Mouse (Mus musculus) heart, embryonic 14.5 days (tissue): ENCODE data around the gene Ptgs1. TPM values are rescaled to one million over a fixed set of nuclear protein-coding genes. Genes with fewer than 3 reads are reported as not detected.

Source experiments
- ATAC-seq: fragments of 200-750 bp; cut with Nextera tagmentation; 2 replicates; pipeline ENCODE4 v1.8.0; 2017; ENCODE audit warnings: low read depth, moderate TSS enrichment; ENCODE audit not compliant: insufficient number of reproducible peaks, insufficient read depth, low FRiP score
- H3K27ac ChIP-seq, 2 experiments: fragments of 200-500 bp in 1 of 2; fragments of 300-500 bp in 1 of 2; sonication (generic) in 1 of 2; replicated peaks in 1 of 2; 2 replicates each; pipeline ENCODE4 v1.5.1; 2012 to 2014; ENCODE audit warnings: low read depth in 2 of 2, low read length in 2 of 2, control low read depth in 1 of 2, mild to moderate bottlenecking in 1 of 2, mixed read lengths in 1 of 2; ENCODE audit not compliant: control insufficient read depth in 1 of 2, insufficient read depth in 1 of 2
- H3K27me3 ChIP-seq: fragments of 300-500 bp; sonication (generic); 2 replicates; pipeline ENCODE4 v1.6.1; 2014; ENCODE audit warnings: mild to moderate bottlenecking, low read length, control low read depth; ENCODE audit not compliant: control insufficient read depth, insufficient read depth
- H3K36me3 ChIP-seq: fragments of 300-500 bp; sonication (generic); 2 replicates; pipeline ENCODE4 v1.6.1; 2014; ENCODE audit warnings: mild to moderate bottlenecking, control low read depth, low read length, mixed read lengths; ENCODE audit not compliant: control insufficient read depth, insufficient read depth
- H3K4me1 ChIP-seq, 2 experiments: fragments of 200-500 bp in 1 of 2; fragments of 300-500 bp in 1 of 2; sonication (generic) in 1 of 2; 2 replicates each; pipeline ENCODE4 v1.6.1; 2012 to 2014; ENCODE audit warnings: low read length in 2 of 2, control low read depth in 1 of 2, mixed read lengths in 1 of 2; ENCODE audit not compliant: control insufficient read depth in 2 of 2, insufficient read depth in 2 of 2
- H3K4me2 ChIP-seq: fragments of 300-500 bp; sonication (generic); 2 replicates; pipeline ENCODE4 v1.6.1; 2014; ENCODE audit warnings: mild to moderate bottlenecking, low read length
- H3K4me3 ChIP-seq, 2 experiments: fragments of 200-500 bp in 1 of 2; fragments of 300-500 bp in 1 of 2; sonication (generic) in 1 of 2; 2 replicates each; pipeline ENCODE4 v1.5.1; 2012 to 2014; ENCODE audit warnings: low read length in 2 of 2, mild to moderate bottlenecking in 2 of 2, control low read depth in 1 of 2, low read depth in 1 of 2, moderate library complexity in 1 of 2; ENCODE audit not compliant: control insufficient read depth in 1 of 2, insufficient read depth in 1 of 2
- H3K9ac ChIP-seq: fragments of 300-500 bp; sonication (generic); 2 replicates; pipeline ENCODE4 v1.6.1; 2014; ENCODE audit warnings: mild to moderate bottlenecking, low read length
- H3K9me3 ChIP-seq: fragments of 300-500 bp; sonication (generic); 2 replicates; pipeline ENCODE4 v1.6.1; 2016; ENCODE audit warnings: low read length, control low read depth; ENCODE audit not compliant: control insufficient read depth
- WGBS: fragments of 180-500 bp; shearing (Covaris S2); extraction: QIAGEN DNeasy Blood & Tissue Kit; methylation state at CpG from one replicate; pipeline ENCODE4 v1.1.7; 2014; 5-methylcytosine and 5-hydroxymethylcytosine counted together
- polyA plus RNA-seq: library from polyadenylated mRNA; unstranded; fragments of >200 nt; fragmentation: Nextera tagmentation; extraction: Ambion mirVana; gene quantifications from 2 replicates; pipeline ENCODE4 v1.2.1, GENCODE M21; 2014

The Ptgs1 gene
- polyA plus RNA-seq, 1 experiment from 2014 or later = 31.0 TPM

GRCm38 (mm10) chr2:36197021-36197420 lies 33.2 kb upstream of the Ptgs1 start:
- Histone ChIP-seq H3K27ac (no peak overlapping the region), H3K27me3 (peaks cover 12% of the 10 kb centered on the region), H3K4me3 (no peak overlapping the region), H3K4me1 (peaks cover 14 to 20% of the 10 kb centered on the region in 2 experiments), H3K9me3 (no peaks in the 10 kb centered on the region), H3K9ac (no peak overlapping the region), H3K36me3 (no peaks in the 10 kb centered on the region), H3K4me2 (no peak overlapping the region)
- WGBS = 45% methylated on average over 3 of the region's 3 CpGs
- no peak for ATAC-seq

- H3K9ac ChIP-seq = peak overlapping the region; percentile 58
- WGBS = 11% methylated on average over 20 of the region's 20 CpGs
- ATAC-seq = peak; percentile 77
- H3K9me3 ChIP-seq = no peaks in the 10 kb centered on the region
- H3K4me1 ChIP-seq = peaks cover 25 to 30% of the 10 kb centered on the region in 2 experiments
- H3K27me3 ChIP-seq = peaks cover 23% of the 10 kb centered on the region
- H3K4me3 ChIP-seq = peak overlapping the region; percentile 27 to 31
- H3K27ac ChIP-seq = peak overlapping the region; percentile 39 to 52
- H3K36me3 ChIP-seq = no peaks in the 10 kb centered on the region
- H3K4me2 ChIP-seq = peak overlapping the region; percentile 64
Measured at GRCm38 (mm10) chr2:36197919-36198881, 32.0 kb upstream of the Ptgs1 start.

GRCm38 (mm10) chr2:36198882-36199262 lies 31.4 kb upstream of the Ptgs1 start:
- WGBS = 12% methylated on average over 3 of the region's 3 CpGs
- Histone ChIP-seq H3K4me3 (peak overlapping the region in 1 of 2 experiments; percentile 27; a peak in 2 of 4 replicates), H3K4me1 (peaks cover 29 to 34% of the 10 kb centered on the region in 2 experiments), H3K36me3 (no peaks in the 10 kb centered on the region), H3K27ac (peak overlapping the region in 1 of 2 experiments; percentile 30; a peak in 1 of 4 replicates), H3K27me3 (peaks cover 27% of the 10 kb centered on the region), H3K9me3 (no peaks in the 10 kb centered on the region), H3K9ac (peak overlapping the region; percentile 58; the same call in 1 of the 2 replicates), H3K4me2 (peak overlapping the region; percentile 64)
- ATAC-seq = no peak

- WGBS = 72% methylated on average over 2 of the region's 2 CpGs
- H3K4me2 ChIP-seq = no peak overlapping the region
- ATAC-seq = no peak
Measured at GRCm38 (mm10) chr2:36200813-36201212, 29.4 kb upstream of the Ptgs1 start.

GRCm38 (mm10) chr2:36201756-36202610 lies 28.2 kb upstream of the Ptgs1 start:
- ATAC-seq = no peak
- Histone ChIP-seq H3K4me3 (peak overlapping the region in 1 of 2 experiments; percentile 41; a peak in 2 of 4 replicates), H3K4me1 (peaks cover 29 to 34% of the 10 kb centered on the region in 2 experiments), H3K4me2 (peak overlapping the region; percentile 86), H3K9ac (peak overlapping the region; percentile 68), H3K27ac (no peak overlapping the region), H3K9me3 (no peaks in the 10 kb centered on the region), H3K36me3 (no peaks in the 10 kb centered on the region), H3K27me3 (peaks cover 41% of the 10 kb centered on the region)
- WGBS = 22% methylated on average over 18 of the region's 18 CpGs

More at GRCm38 (mm10) chr2:36200813-36201212, 29.4 kb upstream of the Ptgs1 start:
- H3K27ac ChIP-seq = no peak overlapping the region
- H3K36me3 ChIP-seq = no peaks in the 10 kb centered on the region
- peaks cover 29 to 34% of the 10 kb centered on the region in 2 experiments for H3K4me1 ChIP-seq
- H3K9me3 ChIP-seq = no peaks in the 10 kb centered on the region
- no peak overlapping the region for H3K4me3 ChIP-seq
- H3K27me3 ChIP-seq = peaks cover 41% of the 10 kb centered on the region
- H3K9ac ChIP-seq = no peak overlapping the region

GRCm38 (mm10) chr2:36202611-36202880 lies 27.7 kb upstream of the Ptgs1 start:
- Histone ChIP-seq H3K36me3 (no peaks in the 10 kb centered on the region), H3K4me3 (peak overlapping the region in 1 of 2 experiments; percentile 41; a peak in 3 of 4 replicates), H3K9me3 (no peaks in the 10 kb centered on the region), H3K4me2 (peak overlapping the region; percentile 86), H3K9ac (peak overlapping the region; percentile 68), H3K4me1 (peaks cover 27 to 31% of the 10 kb centered on the region in 2 experiments), H3K27me3 (peaks cover 41% of the 10 kb centered on the region), H3K27ac (no peak overlapping the region)
- 20% methylated on average over 5 of the region's 5 CpGs for WGBS
- no peak for ATAC-seq
